Comparison of ENCODE assay signal across 8 mouse cellular contexts in genomic region chr5:105520442-105520965, GRCm38 (mm10). TPM values are rescaled to one million over a fixed set of nuclear protein-coding genes. Genes with fewer than 3 reads are reported as not detected.
DNase-seq lines count a peak whose midpoint lies in the region; ATAC-seq and TF ChIP-seq lines count a peak whose summit lies in the region.

No protein-coding gene starts in this region.

- 0 out of 2 replicates have a peak, but pooled peaks cover 3% of the 10 kb centered on the region for H3K4me1 ChIP-seq in kidney, adult 2 months (ENCODE audit: control insufficient read depth, insufficient read depth, low read length)
- H3K4me1 ChIP-seq in MEL (ENCODE audit: control insufficient read depth in 1 of 2, insufficient read depth in 2 of 2, low read length in 2 of 2), result peaks cover 29 to 34% of the 10 kb centered on the region in 2 experiments
- peaks cover 19% of the 10 kb centered on the region for H3K4me1 ChIP-seq in hindbrain, embryonic 12.5 days
- peaks cover 18% of the 10 kb centered on the region for H3K4me1 ChIP-seq in midbrain, embryonic 12.5 days
- peaks cover 5% of the 10 kb centered on the region; the same call in 1 of the 2 replicates for H3K4me1 ChIP-seq in cerebellum, adult 2 months (ENCODE audit: control insufficient read depth, insufficient read depth, low read length)

- H3K9ac ChIP-seq in MEL (ENCODE audit: control insufficient read depth, low read depth, low read length, poor library complexity, severe bottlenecking), result peak overlapping the region; percentile 81
- peak overlapping the region; percentile 84 for H3K9ac ChIP-seq in hindbrain, embryonic 12.5 days
- peak overlapping the region; percentile 83 for H3K9ac ChIP-seq in midbrain, embryonic 12.5 days (replicated peaks)

- DNase-seq in kidney, adult 2 months, result no peak
- DNase-seq in kidney, postnatal 14 days, result no peak
- DNase-seq in MEL (ENCODE audit: low read depth, low spot score), result peak; percentile 54
- DNase-seq in cerebellum, adult 2 months, result no peak
- DNase-seq in left cerebral cortex, postnatal 25 days (ENCODE audit: low spot score in 2 of 2), result no peak
- no peak for DNase-seq in cerebellum, adult 9-10 months

- 57% methylated on average over 9 of the region's 9 CpGs for WGBS in kidney, adult 2 months
- WGBS in hindbrain, embryonic 12.5 days, result 59% methylated on average over 9 of the region's 9 CpGs
- 52% methylated on average over 9 of the region's 9 CpGs for WGBS in midbrain, embryonic 12.5 days
- WGBS in cerebellum, adult 2 months, result 60% methylated on average over 9 of the region's 9 CpGs

- no peaks in the 10 kb centered on the region for H3K36me3 ChIP-seq in kidney, adult 2 months (ENCODE audit: control insufficient read depth, insufficient read depth, low read length)
- H3K36me3 ChIP-seq in MEL (ENCODE audit: control insufficient read depth in 1 of 2, insufficient read depth in 2 of 2, low read length in 2 of 2), result peaks cover 0 to 44% of the 10 kb centered on the region in 2 experiments
- H3K36me3 ChIP-seq in hindbrain, embryonic 12.5 days, result no peaks in the 10 kb centered on the region
- H3K36me3 ChIP-seq in midbrain, embryonic 12.5 days, result 0 out of 2 replicates have a peak, but pooled peaks cover 4% of the 10 kb centered on the region

- peak overlapping the region; percentile 59; the same call in 1 of the 2 replicates for H3K27ac ChIP-seq in kidney, adult 2 months (ENCODE audit: insufficient read depth, low read depth, low read length)
- H3K27ac ChIP-seq in MEL (ENCODE audit: control insufficient read depth, low read depth, low read length), result peak overlapping the region; percentile 56
- no peak overlapping the region for H3K27ac ChIP-seq in hindbrain, embryonic 12.5 days
- no peak overlapping the region for H3K27ac ChIP-seq in midbrain, embryonic 12.5 days (replicated peaks)
- no peak overlapping the region for H3K27ac ChIP-seq in cerebellum, adult 2 months (ENCODE audit: insufficient read depth, low read length)

- no peaks in the 10 kb centered on the region for H3K27me3 ChIP-seq in kidney, adult 2 months (replicated peaks; ENCODE audit: control insufficient read depth, insufficient read depth, low read length)
- H3K27me3 ChIP-seq in MEL (ENCODE audit: control insufficient read depth in 1 of 2, insufficient read depth in 2 of 2, low read length in 2 of 2), result no peaks in the 10 kb centered on the region
- H3K27me3 ChIP-seq in hindbrain, embryonic 12.5 days, result no peaks in the 10 kb centered on the region
- H3K27me3 ChIP-seq in midbrain, embryonic 12.5 days, result peaks cover 15% of the 10 kb centered on the region
- H3K27me3 ChIP-seq in cerebellum, adult 2 months (ENCODE audit: control insufficient read depth, insufficient read depth, low read length), result peaks cover 4% of the 10 kb centered on the region; the same call in 1 of the 2 replicates

- no peaks in the 10 kb centered on the region for H3K9me3 ChIP-seq in MEL (replicated peaks; ENCODE audit: insufficient read depth, low read length)
- no peaks in the 10 kb centered on the region for H3K9me3 ChIP-seq in hindbrain, embryonic 12.5 days (replicated peaks)
- H3K9me3 ChIP-seq in midbrain, embryonic 12.5 days, result no peaks in the 10 kb centered on the region

- TF ChIP-seq POLR2A in kidney, adult 2 months (IDR thresholded peaks at IDR 0.05; ENCODE audit: low read depth, low read length), result no peak
- no peak for TF ChIP-seq POLR2A in MEL (IDR thresholded peaks at IDR 0.05; ENCODE audit: control insufficient read depth in 1 of 2, insufficient read depth in 1 of 2, low read depth in 1 of 2, low read length in 2 of 2, poor library complexity in 1 of 2)
- TF ChIP-seq POLR2A in cerebellum, adult 2 months (IDR thresholded peaks at IDR 0.05; ENCODE audit: borderline replicate concordance, insufficient read depth, low read length), result no peak

- ATAC-seq in hindbrain, embryonic 12.5 days (ENCODE audit: low FRiP score), result no peak
- no peak for ATAC-seq in midbrain, embryonic 12.5 days (ENCODE audit: low FRiP score, low read depth)

- H3K4me2 ChIP-seq in hindbrain, embryonic 12.5 days (replicated peaks), result peak overlapping the region; percentile 89
- H3K4me2 ChIP-seq in midbrain, embryonic 12.5 days (replicated peaks), result peak overlapping the region; percentile 87

- H3K79me2 ChIP-seq in MEL (ENCODE audit: control insufficient read depth, insufficient read depth, low read length, poor library complexity), result peaks cover 45% of the 10 kb centered on the region

- no peak for TF ChIP-seq CTCF in kidney, adult 2 months (conservative IDR thresholded peaks at IDR 0.05; ENCODE audit: insufficient read depth, insufficient read length, low read depth, low read length)
- TF ChIP-seq CTCF in MEL (IDR thresholded peaks at IDR 0.05 in 2 of 3, conservative IDR thresholded peaks at IDR 0.05 in 1 of 3; ENCODE audit: control insufficient read depth in 1 of 3, insufficient read depth in 1 of 3, low read depth in 2 of 3, low read length in 3 of 3, poor library complexity in 1 of 3, severe bottlenecking in 1 of 3), result no peak
- TF ChIP-seq CTCF in cerebellum, adult 2 months (IDR thresholded peaks at IDR 0.05; ENCODE audit: borderline replicate concordance, insufficient read depth, low read depth, low read length), result no peak

- no peak for TF ChIP-seq RAD21 in MEL (IDR thresholded peaks at IDR 0.05; ENCODE audit: low read depth, low read length)

- TF ChIP-seq EP300 in MEL (IDR thresholded peaks at IDR 0.05; ENCODE audit: low read depth in 1 of 2, low read length in 2 of 2), result 0 out of 4 replicates have a peak, but pooled peaks have one; percentile 4 to 14

- intact Hi-C loops in left cerebral cortex, postnatal 25 days (cut with DNase I), result no loop called here

- H3K4me3 ChIP-seq in kidney, adult 2 months (ENCODE audit: insufficient read depth, low read depth, low read length), result peak overlapping the region; percentile 83
- peak overlapping the region; percentile 68 to 94 for H3K4me3 ChIP-seq in MEL (ENCODE audit: control insufficient read depth in 1 of 2, insufficient read depth in 1 of 2, low read depth in 2 of 2, low read length in 2 of 2)
- peak overlapping the region; percentile 79 for H3K4me3 ChIP-seq in hindbrain, embryonic 12.5 days
- peak overlapping the region; percentile 71 for H3K4me3 ChIP-seq in midbrain, embryonic 12.5 days
- no peak overlapping the region for H3K4me3 ChIP-seq in cerebellum, adult 2 months (replicated peaks; ENCODE audit: insufficient read depth, low read depth, low read length)

TF ChIP-seq in MEL, 35 proteins besides CTCF, POLR2A, EP300 and RAD21:
- no peak; the same call in 1 of the 2 replicates for TF ChIP-seq RCOR1 (IDR thresholded peaks at IDR 0.05; ENCODE audit: low read depth, low read length)
- TF ChIP-seq KAT2A (conservative IDR thresholded peaks at IDR 0.05; ENCODE audit: low read depth, low read length), result no peak
- peak; percentile 60; the same call in 1 of the 2 replicates for TF ChIP-seq CHD1 (IDR thresholded peaks at IDR 0.05; ENCODE audit: low read depth, low read length)
- TF ChIP-seq MAX (IDR thresholded peaks at IDR 0.05; ENCODE audit: low read length), result peak; percentile 9; the same call in 1 of the 2 replicates
- peak; percentile 60 for TF ChIP-seq MXI1 (IDR thresholded peaks at IDR 0.05; ENCODE audit: low read depth, low read length)
- TF ChIP-seq MYC (IDR thresholded peaks at IDR 0.05; ENCODE audit: low read depth, low read length), result peak; percentile 45; the same call in 1 of the 2 replicates
TF ChIP-seq in MEL: peak in this region for 4.

RNA-seq across cellular contexts. Expression of gene Lrrc8c, which starts 1.3 kb away (rescaled TPM):
- polyA plus RNA-seq in kidney, adult 2 months (2012; rRNA removed), result 13.0 and 13.6 TPM in 2 replicates
- total RNA-seq in MEL (2012; rRNA removed), result 25.5 and 33.0 TPM in 2 replicates
- polyA plus RNA-seq in MEL (2012; ENCODE audit: insufficient read depth in 1 of 2, insufficient read length in 2 of 2, low read depth in 1 of 2, low replicate concordance in 2 of 2, missing spikeins in 1 of 2), result 10 to 100 TPM in 1 of 2 experiments, not detected in 1; 46.0 TPM
- 13.4 and 15.8 TPM in 2 replicates for polyA plus RNA-seq in hindbrain, embryonic 12.5 days (2016; fragmentation: Nextera tagmentation; extraction: Ambion mirVana)
- 9.4 and 11.0 TPM in 2 replicates for polyA plus RNA-seq in midbrain, embryonic 12.5 days (2016; fragmentation: Nextera tagmentation; extraction: Ambion mirVana)
- polyA plus RNA-seq in cerebellum, adult 2 months (2012; rRNA removed), result 7.4 and 7.9 TPM in 2 replicates
- total RNA-seq in left cerebral cortex, postnatal 25 days (2021), result 10 to 100 TPM; 30.4 to 35.0 TPM

Comparison
In these comparisons a context has a peak if more than half of its experiments do, and no peak if none do; other contexts are left out.
1. H3K27ac ChIP-seq: peak in kidney, adult 2 months (single experiment) and MEL (single experiment); none in hindbrain, embryonic 12.5 days (single experiment), midbrain, embryonic 12.5 days (single experiment) and cerebellum, adult 2 months (single experiment).
2. Peak in every context shown above with its lines, with median percentiles within 50 percentile points of each other: H3K9ac ChIP-seq.